Mouse (Mus musculus) cerebellum, adult 2 months (tissue): ENCODE measurements around the gene Stat5b.

Source experiments
- CTCF ChIP-seq: fragments of 200-500 bp; IDR thresholded peaks from 2 replicates; pipeline ENCODE4 v1.5.1; 2011; ENCODE audit warnings: low read depth, mild to moderate bottlenecking, control low read depth, low read length, moderate library complexity, borderline replicate concordance; ENCODE audit not compliant: insufficient read depth
- POLR2A ChIP-seq: fragments of 200-500 bp; IDR thresholded peaks from 2 replicates; pipeline ENCODE4 v1.6.1; 2011; ENCODE audit warnings: low read length, control low read depth, borderline replicate concordance; ENCODE audit not compliant: insufficient read depth

DNA sequence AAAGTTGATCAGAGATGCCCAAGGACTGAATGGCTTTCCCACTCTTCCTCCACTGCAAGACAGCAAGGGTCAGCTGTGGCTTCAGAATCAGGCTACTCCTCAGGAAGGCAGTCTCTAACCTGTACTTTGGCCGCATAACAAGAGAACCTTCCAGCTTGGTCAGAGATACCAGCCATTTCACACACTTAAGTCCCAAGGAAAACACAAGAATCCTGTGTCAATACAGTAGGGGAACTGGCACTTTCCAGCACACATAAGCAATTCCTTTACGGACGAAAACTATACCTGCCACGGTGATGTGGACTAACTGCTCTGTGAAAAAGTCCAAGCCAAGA lies 113.8 kb downstream of the Stat5b start:
- TF ChIP-seq CTCF (no peak), POLR2A (no peak)
